Mouse (Mus musculus) kidney, embryonic 14.5 days (tissue): ENCODE data around the gene Sh3kbp1. TPM values are rescaled to one million over a fixed set of nuclear protein-coding genes. Genes with fewer than 3 reads are reported as not detected.

Source experiments
- polyA plus RNA-seq: library from polyadenylated mRNA; unstranded; fragments of >200 nt; fragmentation: Nextera tagmentation; extraction: Ambion mirVana; gene quantifications from 2 replicates; pipeline ENCODE4 v1.2.1, GENCODE M21; 2014

The Sh3kbp1 gene
- polyA plus RNA-seq, 1 experiment from 2014 or later = 41.5 TPM

Other genes with a start within 250 kb of the Sh3kbp1 start
- gene Map7d2, start 212.7 kb upstream of the Sh3kbp1 start, polyA plus RNA-seq = 2.8 and 3.1 TPM in 2 replicates
- 23.8 and 27.7 TPM in 2 replicates for gene Bclaf3, start 100.6 kb upstream of the Sh3kbp1 start, polyA plus RNA-seq